ENCODE assay signal across 23 mouse cellular contexts in genomic region chr11:3307875-3308274, GRCm38 (mm10). TPM values are rescaled to one million over a fixed set of nuclear protein-coding genes. Genes with fewer than 3 reads are reported as not detected.
DNase-seq lines count a peak whose midpoint lies in the region; ATAC-seq and TF ChIP-seq lines count a peak whose summit lies in the region.
"Had no signal": no experiment of that assay in that cellular context is flagged by ENCODE, and none has a peak within 500 bp of the region (broad histone marks: within the 10 kb centered on the region; RNA-seq: fewer than 3 reads in every experiment).

No protein-coding gene starts in this region.

- no peak overlapping the region for H3K4me2 ChIP-seq in liver, embryonic 11.5 days
- H3K4me2 ChIP-seq: embryonic facial prominence, embryonic 12.5 days; forebrain, embryonic 13.5 days; forebrain, embryonic 15.5 days had no signal

- no peaks in the 10 kb centered on the region for H3K27me3 ChIP-seq in thymus, adult 2 months (ENCODE audit: control insufficient read depth, insufficient read depth, low read length)
- no peaks in the 10 kb centered on the region for H3K27me3 ChIP-seq in liver, embryonic 11.5 days (replicated peaks; ENCODE audit: control insufficient read depth, insufficient read depth, low read length)
- H3K27me3 ChIP-seq: embryonic facial prominence, embryonic 12.5 days; forebrain, embryonic 13.5 days; forebrain, embryonic 15.5 days; Patski had no signal

- no peak overlapping the region for H3K4me3 ChIP-seq in thymus, adult 2 months (ENCODE audit: control insufficient read depth, insufficient read depth, low read length)
- H3K4me3 ChIP-seq in bone marrow, adult 2 months (replicated peaks; ENCODE audit: control insufficient read depth, low read depth, low read length), result no peak overlapping the region
- H3K4me3 ChIP-seq in liver, embryonic 11.5 days (ENCODE audit: low read depth, low read length), result no peak overlapping the region
- H3K4me3 ChIP-seq: embryonic facial prominence, embryonic 10.5 days; embryonic facial prominence, embryonic 12.5 days; forebrain, embryonic 13.5 days; forebrain, embryonic 15.5 days had no signal

- no peaks in the 10 kb centered on the region for H3K9me3 ChIP-seq in liver, embryonic 11.5 days (ENCODE audit: control insufficient read depth, low read length)
- H3K9me3 ChIP-seq: embryonic facial prominence, embryonic 10.5 days; embryonic facial prominence, embryonic 12.5 days; forebrain, embryonic 13.5 days; forebrain, embryonic 15.5 days; G1E had no signal

- H3K36me3 ChIP-seq in thymus, adult 2 months (ENCODE audit: control insufficient read depth, insufficient read depth, low read length), result peaks cover 64% of the 10 kb centered on the region
- peaks cover 58% of the 10 kb centered on the region for H3K36me3 ChIP-seq in liver, embryonic 11.5 days (ENCODE audit: control insufficient read depth, insufficient read depth, low read length)

- TF ChIP-seq POLR2A in thymus, adult 2 months (IDR thresholded peaks at IDR 0.05; ENCODE audit: control insufficient read depth, extremely low read depth, insufficient read depth, low read length, poor library complexity), result no peak
- TF ChIP-seq POLR2A in bone marrow, adult 2 months (IDR thresholded peaks at IDR 0.05; ENCODE audit: borderline replicate concordance, control insufficient read depth, low read depth, low read length), result no peak

- H3K27ac ChIP-seq in thymus, adult 2 months (ENCODE audit: control insufficient read depth, insufficient read depth, low read length), result peak overlapping the region; percentile 6; the same call in 1 of the 2 replicates
- H3K27ac ChIP-seq in bone marrow, adult 2 months (ENCODE audit: control insufficient read depth, insufficient read depth, low read depth, low read length, poor library complexity), result peak overlapping the region; percentile 8; the same call in 1 of the 2 replicates
- H3K27ac ChIP-seq in liver, embryonic 11.5 days (ENCODE audit: low read depth, low read length), result no peak overlapping the region
- H3K27ac ChIP-seq: embryonic facial prominence, embryonic 10.5 days; embryonic facial prominence, embryonic 12.5 days; forebrain, embryonic 13.5 days; forebrain, embryonic 15.5 days had no signal

- peaks cover 39% of the 10 kb centered on the region for H3K4me1 ChIP-seq in thymus, adult 2 months (replicated peaks; ENCODE audit: control insufficient read depth, insufficient read depth, low read length)
- H3K4me1 ChIP-seq in bone marrow, adult 2 months (ENCODE audit: control insufficient read depth, insufficient read depth, low read length), result peaks cover 2% of the 10 kb centered on the region; the same call in 1 of the 2 replicates
- H3K4me1 ChIP-seq in liver, embryonic 11.5 days (replicated peaks; ENCODE audit: control insufficient read depth, insufficient read depth, low read length), result peaks cover 11% of the 10 kb centered on the region
- H3K4me1 ChIP-seq: embryonic facial prominence, embryonic 10.5 days; embryonic facial prominence, embryonic 12.5 days; forebrain, embryonic 13.5 days had no signal

- no peak for TF ChIP-seq CTCF in thymus, adult 2 months (IDR thresholded peaks at IDR 0.05; ENCODE audit: borderline replicate concordance, control insufficient read depth, extremely low read depth, insufficient read depth, low read length, poor library complexity)
- TF ChIP-seq CTCF in bone marrow, adult 2 months (IDR thresholded peaks at IDR 0.05; ENCODE audit: control insufficient read depth, insufficient read depth, low read length), result no peak

- no peak for DNase-seq in thymus, adult 2 months
- no peak for DNase-seq in thymus, postnatal 25 days
- no peak for DNase-seq in lung, postnatal 14 days
- no peak for DNase-seq in liver, embryonic 11.5 days (ENCODE audit: low spot score)
- no peak for DNase-seq in right cerebral cortex, postnatal 4 days
- DNase-seq: adrenal gland, adult 2 months; adrenal gland, postnatal 10 days; adrenal gland, postnatal 25 days; cerebellum, adult 11-12 months; cerebellum, adult 2 months; cerebellum, adult 9-10 months; cerebellum, postnatal 10 days; cerebellum, postnatal 25 days; forebrain, postnatal 0 days had no signal

- H3K9ac ChIP-seq in liver, embryonic 11.5 days (ENCODE audit: low read depth, low read length), result no peak overlapping the region
- H3K9ac ChIP-seq: embryonic facial prominence, embryonic 12.5 days; forebrain, embryonic 13.5 days; forebrain, embryonic 15.5 days; forebrain, postnatal 0 days had no signal

- WGBS in thymus, adult 2 months, result 80% methylated on average over 3 of the region's 3 CpGs
- WGBS in bone marrow, adult 2 months, result 51% methylated on average over 3 of the region's 3 CpGs
- WGBS in liver, embryonic 11.5 days, result 79% methylated on average over 3 of the region's 3 CpGs

- ATAC-seq in megakaryocyte, adult 5-6 weeks (ENCODE audit: poor library complexity, severe bottlenecking), result peak; percentile 78
- no peak for ATAC-seq in liver, embryonic 11.5 days (replicated peaks; ENCODE audit: low FRiP score)
- ATAC-seq: activated CD4-positive, CD25-positive, alpha-beta regulatory T cell, adult 4 months; forebrain, embryonic 13.5 days; forebrain, embryonic 15.5 days; forebrain, postnatal 0 days; Patski had no signal

RNA-seq across cellular contexts. Expression of gene Patz1, which starts 19.2 kb away (rescaled TPM):
- polyA plus RNA-seq in thymus, adult 2 months (2012; rRNA removed), result 216 and 243 TPM in 2 replicates
- polyA plus RNA-seq in bone marrow, adult 2 months (2011; ENCODE audit: insufficient read depth, insufficient read length, low replicate concordance, missing spikeins), result 33.6 and 53.9 TPM in 2 replicates
- total RNA-seq in megakaryocyte, adult 5-6 weeks (2015), result 25.6 and 27.7 TPM in 2 replicates
- total RNA-seq in megakaryocyte, adult 5-6 weeks (2017), result 27.2 and 33.2 TPM in 2 replicates
- polyA plus RNA-seq in liver, embryonic 11.5 days (2014; fragmentation: Nextera tagmentation; extraction: Ambion mirVana), result 42.8 and 44.2 TPM in 2 replicates

RNA-seq across cellular contexts. Expression of gene Pik3ip1, which starts 22.3 kb away (rescaled TPM):
- 151 and 153 TPM in 2 replicates for polyA plus RNA-seq in thymus, adult 2 months (2012; rRNA removed)
- 11.6 and 29.7 TPM in 2 replicates for polyA plus RNA-seq in bone marrow, adult 2 months (2011; ENCODE audit: insufficient read depth, insufficient read length, low replicate concordance, missing spikeins)
- total RNA-seq in megakaryocyte, adult 5-6 weeks (2015), result 1.0 and 3.3 TPM in 2 replicates
- 2.6 and 3.8 TPM in 2 replicates for total RNA-seq in megakaryocyte, adult 5-6 weeks (2017)
- 3.5 and 3.8 TPM in 2 replicates for polyA plus RNA-seq in liver, embryonic 11.5 days (2014; fragmentation: Nextera tagmentation; extraction: Ambion mirVana)

RNA-seq across cellular contexts. Expression of gene Drg1, which starts 41.7 kb away (rescaled TPM):
- 36.8 and 36.9 TPM in 2 replicates for polyA plus RNA-seq in thymus, adult 2 months (2012; rRNA removed)
- 50.8 and 78.5 TPM in 2 replicates for polyA plus RNA-seq in bone marrow, adult 2 months (2011; ENCODE audit: insufficient read depth, insufficient read length, low replicate concordance, missing spikeins)
- 127 and 137 TPM in 2 replicates for total RNA-seq in megakaryocyte, adult 5-6 weeks (2015)
- 119 and 124 TPM in 2 replicates for total RNA-seq in megakaryocyte, adult 5-6 weeks (2017)
- 249 and 261 TPM in 2 replicates for polyA plus RNA-seq in liver, embryonic 11.5 days (2014; fragmentation: Nextera tagmentation; extraction: Ambion mirVana)
